Comparison of ENCODE assay signal across 16 mouse cellular contexts in the genomic region with DNA sequence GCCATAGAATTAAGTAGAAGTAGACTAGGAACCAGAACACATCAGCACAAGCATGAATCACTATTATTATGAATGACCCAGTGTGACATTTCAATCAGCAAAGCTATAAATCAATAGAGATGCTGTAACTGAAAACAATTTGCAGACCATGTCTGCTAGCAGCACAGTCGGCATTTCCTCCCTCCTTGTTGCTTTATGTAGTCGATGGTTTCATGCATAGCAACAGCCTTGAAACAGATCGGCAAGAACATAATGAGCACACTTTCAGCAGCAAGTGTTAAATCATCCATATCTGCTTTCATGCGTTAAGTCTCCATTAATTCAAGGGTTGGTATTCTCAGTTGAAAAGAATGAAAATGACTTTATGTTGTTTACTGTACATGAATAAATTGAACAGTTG.
DNase-seq lines count a peak whose midpoint lies in the region; ATAC-seq lines count a peak whose summit lies in the region.
"Had no signal": no experiment of that assay in that cellular context is flagged by ENCODE, and none has a peak within 500 bp of the region (broad histone marks: within the 10 kb centered on the region; RNA-seq: fewer than 3 reads in every experiment).

No protein-coding gene starts in this region.

- H3K36me3 ChIP-seq in forebrain, embryonic 13.5 days (ENCODE audit: poor library complexity, severe bottlenecking) = no peaks in the 10 kb centered on the region
- H3K36me3 ChIP-seq in forebrain, embryonic 10.5 days (replicated peaks) = no peaks in the 10 kb centered on the region
- no peaks in the 10 kb centered on the region for H3K36me3 ChIP-seq in limb, embryonic 11.5 days (ENCODE audit: control insufficient read depth, insufficient read depth, low read length)
- H3K36me3 ChIP-seq in limb, embryonic 10.5 days = no peaks in the 10 kb centered on the region
- no peaks in the 10 kb centered on the region for H3K36me3 ChIP-seq in forebrain, embryonic 16.5 days (ENCODE audit: control insufficient read depth, insufficient read depth)
- H3K36me3 ChIP-seq in neural tube, embryonic 15.5 days = no peaks in the 10 kb centered on the region
- no peaks in the 10 kb centered on the region for H3K36me3 ChIP-seq in intestine, embryonic 15.5 days
- H3K36me3 ChIP-seq: heart, embryonic 12.5 days; limb, embryonic 12.5 days; midbrain, embryonic 12.5 days had no signal

- DNase-seq in forebrain, embryonic 10.5 days (ENCODE audit: extremely low spot score, low spot score) = no peak
- DNase-seq in limb, embryonic 11.5 days (ENCODE audit: low spot score) = peak; percentile 25
- DNase-seq in limb, embryonic 10.5 days (ENCODE audit: low spot score) = no peak
- no peak for DNase-seq in spleen, postnatal 36 days (ENCODE audit: low spot score in 2 of 2)
- DNase-seq: cerebellum, adult 9-10 months; kidney, postnatal 4 days; liver, postnatal 0 days; spleen, adult 18-20 months had no signal

- no peak overlapping the region for H3K9ac ChIP-seq in forebrain, embryonic 13.5 days
- no peak overlapping the region for H3K9ac ChIP-seq in limb, embryonic 11.5 days (ENCODE audit: low read length)
- H3K9ac ChIP-seq in forebrain, embryonic 16.5 days (replicated peaks; ENCODE audit: low read depth, low read length) = no peak overlapping the region
- H3K9ac ChIP-seq in neural tube, embryonic 15.5 days (replicated peaks) = no peak overlapping the region
- H3K9ac ChIP-seq in intestine, embryonic 15.5 days = no peak overlapping the region
- H3K9ac ChIP-seq: heart, embryonic 12.5 days; limb, embryonic 12.5 days; liver, postnatal 0 days; midbrain, embryonic 12.5 days had no signal

- peak; percentile 84 for ATAC-seq in forebrain, embryonic 13.5 days
- ATAC-seq in limb, embryonic 11.5 days (ENCODE audit: insufficient number of reproducible peaks, low FRiP score, low TSS enrichment, low read depth) = peak; percentile 57; the same call in 1 of the 2 replicates
- ATAC-seq in forebrain, embryonic 16.5 days = peak; percentile 89
- peak; percentile 78 for ATAC-seq in neural tube, embryonic 15.5 days (ENCODE audit: low FRiP score)
- ATAC-seq in intestine, embryonic 15.5 days = no peak
- ATAC-seq: inflammation-experienced regulatory T-cells, adult 6 months; liver, postnatal 0 days had no signal

- 20% methylated on average over 4 of the region's 4 CpGs for WGBS in forebrain, embryonic 13.5 days
- WGBS in forebrain, embryonic 10.5 days = 65% methylated on average over 4 of the region's 4 CpGs
- WGBS in limb, embryonic 11.5 days = 32% methylated on average over 4 of the region's 4 CpGs
- WGBS in limb, embryonic 10.5 days = 43% methylated on average over 4 of the region's 4 CpGs
- 9% methylated on average over 4 of the region's 4 CpGs for WGBS in forebrain, embryonic 16.5 days
- WGBS in neural tube, embryonic 15.5 days = 11% methylated on average over 4 of the region's 4 CpGs
- 24% methylated on average over 4 of the region's 4 CpGs for WGBS in intestine, embryonic 15.5 days

- no peak overlapping the region for H3K4me2 ChIP-seq in forebrain, embryonic 13.5 days
- no peak overlapping the region for H3K4me2 ChIP-seq in limb, embryonic 11.5 days (ENCODE audit: low read depth, severe bottlenecking)
- H3K4me2 ChIP-seq in forebrain, embryonic 16.5 days (ENCODE audit: low read length) = no peak overlapping the region
- no peak overlapping the region for H3K4me2 ChIP-seq in neural tube, embryonic 15.5 days
- H3K4me2 ChIP-seq in intestine, embryonic 15.5 days (replicated peaks) = no peak overlapping the region
- H3K4me2 ChIP-seq: heart, embryonic 12.5 days; limb, embryonic 12.5 days; midbrain, embryonic 12.5 days had no signal

- no peaks in the 10 kb centered on the region for H3K27me3 ChIP-seq in forebrain, embryonic 13.5 days
- H3K27me3 ChIP-seq in forebrain, embryonic 10.5 days (ENCODE audit: poor library complexity, severe bottlenecking) = no peaks in the 10 kb centered on the region
- no peaks in the 10 kb centered on the region for H3K27me3 ChIP-seq in limb, embryonic 11.5 days (ENCODE audit: control insufficient read depth, insufficient read depth, low read length)
- H3K27me3 ChIP-seq in limb, embryonic 10.5 days (ENCODE audit: low read depth, poor library complexity, severe bottlenecking) = no peaks in the 10 kb centered on the region
- no peaks in the 10 kb centered on the region for H3K27me3 ChIP-seq in forebrain, embryonic 16.5 days (replicated peaks; ENCODE audit: control insufficient read depth, insufficient read depth, low read length)
- H3K27me3 ChIP-seq in neural tube, embryonic 15.5 days (replicated peaks) = no peaks in the 10 kb centered on the region
- no peaks in the 10 kb centered on the region; the same call in 1 of the 2 replicates for H3K27me3 ChIP-seq in intestine, embryonic 15.5 days (replicated peaks)
- H3K27me3 ChIP-seq: heart, embryonic 12.5 days; limb, embryonic 12.5 days; midbrain, embryonic 12.5 days had no signal

- no peak overlapping the region for H3K4me3 ChIP-seq in forebrain, embryonic 13.5 days
- H3K4me3 ChIP-seq in forebrain, embryonic 10.5 days = no peak overlapping the region
- no peak overlapping the region for H3K4me3 ChIP-seq in limb, embryonic 11.5 days (ENCODE audit: low read depth, low read length)
- no peak overlapping the region for H3K4me3 ChIP-seq in limb, embryonic 10.5 days
- H3K4me3 ChIP-seq in forebrain, embryonic 16.5 days (replicated peaks; ENCODE audit: low read length) = no peak overlapping the region
- H3K4me3 ChIP-seq in neural tube, embryonic 15.5 days (replicated peaks) = no peak overlapping the region
- H3K4me3 ChIP-seq in intestine, embryonic 15.5 days (replicated peaks) = no peak overlapping the region
- H3K4me3 ChIP-seq: heart, embryonic 12.5 days; limb, embryonic 12.5 days; midbrain, embryonic 12.5 days had no signal

- no peaks in the 10 kb centered on the region for H3K9me3 ChIP-seq in forebrain, embryonic 13.5 days (replicated peaks)
- no peaks in the 10 kb centered on the region for H3K9me3 ChIP-seq in forebrain, embryonic 10.5 days
- no peaks in the 10 kb centered on the region for H3K9me3 ChIP-seq in limb, embryonic 11.5 days (ENCODE audit: control insufficient read depth, low read length)
- no peaks in the 10 kb centered on the region for H3K9me3 ChIP-seq in limb, embryonic 10.5 days (replicated peaks)
- no peaks in the 10 kb centered on the region for H3K9me3 ChIP-seq in forebrain, embryonic 16.5 days (ENCODE audit: control insufficient read depth, low read length)
- no peaks in the 10 kb centered on the region for H3K9me3 ChIP-seq in neural tube, embryonic 15.5 days (replicated peaks)
- no peaks in the 10 kb centered on the region for H3K9me3 ChIP-seq in intestine, embryonic 15.5 days
- H3K9me3 ChIP-seq: heart, embryonic 12.5 days; limb, embryonic 12.5 days; midbrain, embryonic 12.5 days had no signal

- H3K27ac ChIP-seq in forebrain, embryonic 13.5 days = no peak overlapping the region
- H3K27ac ChIP-seq in forebrain, embryonic 10.5 days = no peak overlapping the region
- no peak overlapping the region for H3K27ac ChIP-seq in limb, embryonic 11.5 days (replicated peaks; ENCODE audit: low read depth, low read length)
- H3K27ac ChIP-seq in limb, embryonic 10.5 days = no peak overlapping the region
- H3K27ac ChIP-seq in forebrain, embryonic 16.5 days (ENCODE audit: low read length) = peak overlapping the region; percentile 54
- H3K27ac ChIP-seq in neural tube, embryonic 15.5 days (replicated peaks) = peak overlapping the region; percentile 54; the same call in 1 of the 2 replicates
- no peak overlapping the region for H3K27ac ChIP-seq in intestine, embryonic 15.5 days
- H3K27ac ChIP-seq: limb, embryonic 12.5 days; midbrain, embryonic 12.5 days had no signal

- peaks cover 4% of the 10 kb centered on the region; the same call in 1 of the 2 replicates for H3K4me1 ChIP-seq in forebrain, embryonic 13.5 days
- H3K4me1 ChIP-seq in forebrain, embryonic 10.5 days = peaks cover 7% of the 10 kb centered on the region
- H3K4me1 ChIP-seq in limb, embryonic 11.5 days (ENCODE audit: control insufficient read depth, insufficient read depth, low read length) = no peaks in the 10 kb centered on the region
- peaks cover 10% of the 10 kb centered on the region; the same call in 1 of the 2 replicates for H3K4me1 ChIP-seq in limb, embryonic 10.5 days
- no peaks in the 10 kb centered on the region for H3K4me1 ChIP-seq in forebrain, embryonic 16.5 days (replicated peaks; ENCODE audit: control insufficient read depth, insufficient read depth, low read length)
- H3K4me1 ChIP-seq in neural tube, embryonic 15.5 days = peaks cover 5% of the 10 kb centered on the region; the same call in 1 of the 2 replicates
- no peaks in the 10 kb centered on the region for H3K4me1 ChIP-seq in intestine, embryonic 15.5 days (replicated peaks)
- H3K4me1 ChIP-seq: heart, embryonic 12.5 days; limb, embryonic 12.5 days had no signal

Comparison
In these comparisons a context has a peak if more than half of its experiments do, and no peak if none do; other contexts are left out.
1. H3K27ac ChIP-seq: peak in forebrain, embryonic 16.5 days (single experiment) and neural tube, embryonic 15.5 days (single experiment); none in forebrain, embryonic 13.5 days (single experiment), forebrain, embryonic 10.5 days (single experiment), limb, embryonic 11.5 days (single experiment), limb, embryonic 10.5 days (single experiment) and intestine, embryonic 15.5 days (single experiment).